Mouse (Mus musculus) kidney, postnatal 25 days (tissue): Measurements from ENCODE around the gene Oosp2.

Experiments
- DNase-seq, 2 experiments: peaks; one replicate each; pipeline ENCODE4 v3.0.0; 2021; ENCODE audit warnings: mixed read lengths in 2 of 2

Oosp2 gene

DNA sequence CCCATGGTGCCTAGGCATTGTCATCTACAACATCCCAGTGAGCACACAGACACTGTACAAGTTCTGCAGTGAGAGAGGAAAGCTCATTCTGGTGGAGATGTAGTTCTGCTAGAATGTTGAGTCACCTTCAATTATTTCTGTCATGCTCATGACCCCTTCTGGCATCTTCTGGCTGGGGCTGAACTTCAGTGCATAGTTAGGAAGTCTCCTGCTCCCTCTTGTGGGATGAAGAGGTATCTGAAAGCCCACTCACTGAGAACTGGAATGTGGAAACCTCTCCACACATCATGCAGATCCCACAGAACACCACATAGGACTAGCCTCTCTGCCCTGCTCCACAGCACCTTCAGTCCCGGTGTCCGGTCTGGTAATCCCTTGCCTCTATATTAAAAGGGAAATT lies 58.3 kb downstream of the Oosp2 start:
- DNase-seq: no peak

DNA sequence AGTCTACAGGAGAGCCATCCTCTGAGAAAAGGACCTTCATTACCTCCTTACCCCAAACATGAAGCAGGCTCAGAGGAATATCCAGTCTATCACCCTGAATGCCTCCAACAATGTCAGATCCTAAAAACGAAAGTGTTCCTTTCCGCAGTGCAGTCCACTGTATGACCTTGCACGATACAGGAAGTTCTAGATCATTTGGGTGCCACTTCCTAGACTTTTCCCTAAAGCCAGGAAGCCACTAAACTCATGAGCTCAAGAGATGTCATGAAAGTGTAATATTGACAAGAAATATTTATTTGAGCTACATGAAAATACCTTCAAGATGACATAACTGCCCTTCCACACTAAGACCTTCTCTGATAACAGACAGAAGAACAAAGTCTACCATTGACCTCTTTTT lies 59.0 kb downstream of the Oosp2 start:
- DNase-seq: no peak
